Mouse (Mus musculus): ENCODE measurements at regions not wholly inside any gene's neighbourhood (a gene's known extent, or its start where the extent isn't known, plus 50 kb on each side); places are given as distances from the start of the nearest gene placed in this dataset.

DNA sequence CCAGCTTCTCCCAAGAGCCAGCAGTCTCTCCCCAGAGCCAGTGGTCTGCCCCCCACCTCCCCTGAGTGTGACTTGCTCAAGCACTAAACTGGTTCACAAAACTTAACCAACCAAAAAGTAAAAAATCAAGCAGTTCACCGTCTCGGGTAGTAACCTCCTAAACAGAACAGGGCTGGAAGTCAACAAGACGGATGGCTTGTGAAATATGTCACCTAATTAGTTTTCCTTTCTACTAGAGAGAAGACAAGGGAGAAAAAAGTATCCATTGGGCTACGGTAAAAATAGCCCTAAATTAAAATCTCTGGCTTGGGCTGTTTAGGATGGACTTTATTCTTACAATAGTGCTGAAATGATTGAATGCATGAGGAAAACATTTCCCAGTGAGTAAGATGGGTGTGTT is 108.6 kb downstream of the Foxb1 start:
- no peak overlapping the region for H3K4me3 ChIP-seq (replicated peaks)
- H3K9me3 ChIP-seq (replicated peaks), result no peaks in the 10 kb centered on the region
- H3K4me2 ChIP-seq, result no peak overlapping the region
- 13% methylated on average over 4 of the region's 4 CpGs for WGBS
- H3K4me1 ChIP-seq, result no peaks in the 10 kb centered on the region
- no peak overlapping the region for H3K27ac ChIP-seq
- no peak for ATAC-seq (replicated peaks; ENCODE audit: low FRiP score)
- no peak overlapping the region for H3K9ac ChIP-seq
- 0 out of 2 replicates have a peak, but pooled peaks cover 11% of the 10 kb centered on the region for H3K27me3 ChIP-seq
- no peaks in the 10 kb centered on the region for H3K36me3 ChIP-seq

DNA sequence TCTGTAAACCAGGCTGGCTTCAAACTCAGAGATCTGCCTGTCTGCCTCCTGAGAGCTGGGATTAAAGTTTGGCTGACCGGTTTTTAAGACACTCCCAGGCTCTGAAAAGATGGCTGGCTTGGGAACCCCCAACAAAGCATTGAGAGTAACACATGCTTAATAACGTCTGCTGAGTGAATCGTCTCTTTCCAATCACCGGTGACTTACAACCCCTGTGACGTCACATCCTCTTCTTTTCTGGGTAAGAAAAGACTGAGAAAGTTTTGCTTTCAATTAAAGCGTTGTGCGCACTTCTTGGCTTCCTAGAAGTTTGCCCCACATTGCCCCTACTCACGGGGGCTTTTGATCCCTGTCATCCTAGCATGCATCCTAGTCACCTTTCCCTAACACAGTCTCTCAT is 109.1 kb downstream of the Foxb1 start:
- Histone ChIP-seq H3K9ac (no peak overlapping the region), H3K4me2 (no peak overlapping the region), H3K9me3 (replicated peaks) (no peaks in the 10 kb centered on the region), H3K27me3 (0 out of 2 replicates have a peak, but pooled peaks cover 12% of the 10 kb centered on the region), H3K4me3 (replicated peaks) (no peak overlapping the region), H3K27ac (no peak overlapping the region), H3K4me1 (no peaks in the 10 kb centered on the region), H3K36me3 (no peaks in the 10 kb centered on the region)
- WGBS, result 49% methylated on average over 8 of the region's 8 CpGs
- no peak for ATAC-seq (replicated peaks; ENCODE audit: low FRiP score)

DNA sequence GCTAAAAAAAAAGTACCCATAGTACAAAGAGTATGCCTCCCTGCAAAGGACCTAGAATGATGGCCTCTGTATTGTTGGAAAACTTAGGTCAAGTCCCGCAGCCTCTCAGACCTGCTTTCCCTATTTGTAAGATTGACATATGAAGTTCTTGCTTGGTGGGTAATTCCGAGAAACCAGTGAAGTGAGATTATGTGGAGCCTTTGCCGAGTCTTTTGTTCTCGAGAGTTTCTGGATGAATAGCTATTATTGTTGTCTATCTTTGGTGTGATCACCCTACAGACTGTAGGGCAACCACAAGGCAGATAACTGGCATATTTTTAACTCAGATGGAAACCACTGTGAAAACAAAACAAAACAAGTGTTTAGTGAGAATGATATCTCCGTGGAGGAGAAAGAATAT is 118.1 kb downstream of the Foxb1 start:
- Histone ChIP-seq H3K9ac (no peak overlapping the region), H3K36me3 (no peaks in the 10 kb centered on the region), H3K27me3 (peaks cover 6% of the 10 kb centered on the region; the same call in 1 of the 2 replicates), H3K27ac (no peak overlapping the region), H3K4me3 (replicated peaks) (no peak overlapping the region), H3K4me1 (no peaks in the 10 kb centered on the region), H3K4me2 (no peak overlapping the region), H3K9me3 (replicated peaks) (no peaks in the 10 kb centered on the region)
- ATAC-seq (replicated peaks; ENCODE audit: low FRiP score), result no peak
- WGBS, result 78% methylated on average over 5 of the region's 5 CpGs

- WGBS, result 20% methylated on average over 7 of the region's 7 CpGs
- no peak overlapping the region for H3K27ac ChIP-seq
- H3K4me3 ChIP-seq (replicated peaks), result no peak overlapping the region
- no peak overlapping the region for H3K4me2 ChIP-seq
- H3K9me3 ChIP-seq (replicated peaks), result no peaks in the 10 kb centered on the region
- no peaks in the 10 kb centered on the region for H3K36me3 ChIP-seq
- no peak overlapping the region for H3K9ac ChIP-seq
- no peaks in the 10 kb centered on the region for H3K4me1 ChIP-seq
- no peak for ATAC-seq (replicated peaks; ENCODE audit: low FRiP score)
- H3K27me3 ChIP-seq, result peaks cover 10% of the 10 kb centered on the region
Measured at GRCm38 (mm10) chr9:69623312-69623711, 137.4 kb downstream of the Foxb1 start.

DNA sequence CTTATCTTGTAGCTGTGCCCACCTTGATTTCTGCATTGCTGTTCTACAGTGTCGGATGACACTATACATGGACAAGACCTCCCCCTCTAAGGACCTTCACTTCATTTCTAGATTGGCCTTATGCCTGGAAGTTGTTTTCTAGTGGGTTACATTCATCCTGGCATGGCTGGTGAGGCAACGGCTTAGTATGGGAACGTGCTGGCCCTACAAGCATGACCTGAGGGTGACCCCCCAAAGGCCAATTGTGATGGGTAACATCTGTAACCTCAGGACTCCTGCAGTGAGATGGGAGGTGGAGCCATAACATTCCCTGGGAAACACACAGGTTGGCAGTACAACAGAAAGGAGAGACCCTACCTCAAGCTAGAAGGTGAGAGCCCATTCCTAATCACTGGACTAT is 139.7 kb downstream of the Foxb1 start:
- H3K36me3 ChIP-seq, result no peaks in the 10 kb centered on the region
- no peak overlapping the region for H3K4me2 ChIP-seq
- H3K4me1 ChIP-seq, result no peaks in the 10 kb centered on the region
- no peak overlapping the region for H3K9ac ChIP-seq
- H3K27me3 ChIP-seq, result peaks cover 7% of the 10 kb centered on the region
- no peak overlapping the region for H3K27ac ChIP-seq
- WGBS, result 70% methylated on average over 3 of the region's 3 CpGs
- H3K4me3 ChIP-seq (replicated peaks), result no peak overlapping the region
- ATAC-seq (replicated peaks; ENCODE audit: low FRiP score), result no peak
- no peaks in the 10 kb centered on the region for H3K9me3 ChIP-seq (replicated peaks)

DNA sequence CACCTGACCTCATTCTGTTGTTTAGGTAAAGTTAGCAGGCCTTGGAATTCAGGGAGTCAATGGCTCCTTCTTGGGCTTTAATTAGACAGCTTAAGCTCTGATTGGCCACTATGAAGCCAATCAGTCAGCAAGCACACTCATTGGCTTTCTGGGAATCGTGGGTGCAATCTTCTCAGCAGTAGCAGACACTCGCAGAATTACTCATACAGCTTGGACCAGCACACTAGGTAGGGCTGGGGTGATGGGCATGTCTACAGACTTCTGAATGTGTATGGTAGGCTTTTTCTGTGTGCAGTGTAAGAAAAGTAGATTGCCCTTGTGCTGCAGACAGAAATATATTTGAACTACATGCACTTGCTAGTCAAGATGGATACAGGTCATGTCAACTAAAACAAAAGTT is 143.4 kb downstream of the Foxb1 start:
- Histone ChIP-seq H3K4me2 (no peak overlapping the region), H3K4me3 (replicated peaks) (no peak overlapping the region), H3K9me3 (replicated peaks) (no peaks in the 10 kb centered on the region), H3K4me1 (no peaks in the 10 kb centered on the region), H3K9ac (no peak overlapping the region), H3K36me3 (no peaks in the 10 kb centered on the region), H3K27ac (no peak overlapping the region), H3K27me3 (peaks cover 2% of the 10 kb centered on the region; the same call in 1 of the 2 replicates)
- 79% methylated on average over 2 of the region's 2 CpGs for WGBS
- ATAC-seq (replicated peaks; ENCODE audit: low FRiP score), result no peak

DNA sequence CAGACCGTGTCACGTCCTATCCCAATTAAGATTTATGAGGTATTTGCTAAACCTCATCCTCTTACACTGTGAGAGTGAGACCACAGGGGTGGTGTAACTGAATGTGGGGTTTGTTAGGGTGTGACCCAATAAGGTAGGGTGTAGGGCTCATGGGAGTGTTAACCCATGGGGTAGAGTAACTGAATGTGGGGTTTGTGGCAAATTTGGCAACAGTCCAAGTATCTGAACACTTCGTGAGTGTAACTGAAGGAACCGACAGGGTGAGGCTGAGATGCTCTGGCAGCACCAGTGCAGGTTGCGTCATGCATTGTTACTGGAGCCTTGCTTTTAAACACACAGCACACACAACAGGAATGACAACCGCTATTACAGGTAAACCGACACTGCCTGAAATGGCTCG is 144.1 kb downstream of the Anxa2 start:
- no peak overlapping the region for H3K4me2 ChIP-seq
- no peak for ATAC-seq (replicated peaks; ENCODE audit: low FRiP score)
- H3K27me3 ChIP-seq, result no peaks in the 10 kb centered on the region
- H3K4me3 ChIP-seq (replicated peaks), result no peak overlapping the region
- H3K9ac ChIP-seq, result no peak overlapping the region
- no peaks in the 10 kb centered on the region for H3K4me1 ChIP-seq
- no peak overlapping the region for H3K27ac ChIP-seq
- no peaks in the 10 kb centered on the region for H3K36me3 ChIP-seq
- H3K9me3 ChIP-seq (replicated peaks), result no peaks in the 10 kb centered on the region
- WGBS, result 73% methylated on average over 8 of the region's 8 CpGs

GRCm38 (mm10) chr9:69592329-69593062 is 139.1 kb downstream of the Anxa2 start:
- H3K27me3 ChIP-seq, result no peaks in the 10 kb centered on the region
- no peak overlapping the region for H3K9ac ChIP-seq
- ATAC-seq (replicated peaks; ENCODE audit: low FRiP score), result no peak
- no peak overlapping the region for H3K4me3 ChIP-seq (replicated peaks)
- 82% methylated on average over 15 of the region's 15 CpGs for WGBS
- H3K27ac ChIP-seq, result no peak overlapping the region
- H3K36me3 ChIP-seq, result no peaks in the 10 kb centered on the region
- H3K4me2 ChIP-seq, result no peak overlapping the region
- H3K9me3 ChIP-seq (replicated peaks), result no peaks in the 10 kb centered on the region
- H3K4me1 ChIP-seq, result no peaks in the 10 kb centered on the region

GRCm38 (mm10) chr9:69588846-69589245 is 135.4 kb downstream of the Anxa2 start:
- no peak overlapping the region for H3K9ac ChIP-seq
- 84% methylated on average over 4 of the region's 4 CpGs for WGBS
- no peak overlapping the region for H3K27ac ChIP-seq
- no peaks in the 10 kb centered on the region for H3K4me1 ChIP-seq
- no peak for ATAC-seq (replicated peaks; ENCODE audit: low FRiP score)
- H3K36me3 ChIP-seq, result no peaks in the 10 kb centered on the region
- H3K4me3 ChIP-seq (replicated peaks), result no peak overlapping the region
- H3K9me3 ChIP-seq (replicated peaks), result no peaks in the 10 kb centered on the region
- no peak overlapping the region for H3K4me2 ChIP-seq
- no peaks in the 10 kb centered on the region for H3K27me3 ChIP-seq

DNA sequence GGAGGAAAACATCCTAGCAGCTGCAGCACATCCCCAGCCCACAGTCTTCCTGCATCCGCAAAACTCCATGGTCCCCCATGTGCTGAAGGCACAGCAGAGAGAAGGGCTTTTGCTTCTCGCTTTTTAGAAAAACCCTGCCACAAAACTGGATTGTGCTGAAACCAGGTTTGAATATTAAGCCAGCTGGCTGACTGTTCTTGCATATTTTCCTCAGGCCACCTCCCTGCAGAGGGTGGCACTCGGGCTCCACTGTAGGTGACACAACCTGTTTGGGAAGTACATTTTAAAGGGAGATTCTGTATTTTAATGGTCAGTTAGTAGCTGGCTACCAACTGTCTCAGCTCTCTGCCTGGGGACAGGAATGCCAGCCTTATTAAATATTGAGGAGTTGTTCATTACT is 133.7 kb downstream of the Anxa2 start:
- H3K4me1 ChIP-seq, result no peaks in the 10 kb centered on the region
- no peak overlapping the region for H3K9ac ChIP-seq
- H3K27ac ChIP-seq, result no peak overlapping the region
- no peak overlapping the region for H3K4me3 ChIP-seq (replicated peaks)
- 70% methylated on average over 3 of the region's 3 CpGs for WGBS
- H3K27me3 ChIP-seq, result no peaks in the 10 kb centered on the region
- no peak for ATAC-seq (replicated peaks; ENCODE audit: low FRiP score)
- no peak overlapping the region for H3K4me2 ChIP-seq
- H3K36me3 ChIP-seq, result no peaks in the 10 kb centered on the region
- no peaks in the 10 kb centered on the region for H3K9me3 ChIP-seq (replicated peaks)

DNA sequence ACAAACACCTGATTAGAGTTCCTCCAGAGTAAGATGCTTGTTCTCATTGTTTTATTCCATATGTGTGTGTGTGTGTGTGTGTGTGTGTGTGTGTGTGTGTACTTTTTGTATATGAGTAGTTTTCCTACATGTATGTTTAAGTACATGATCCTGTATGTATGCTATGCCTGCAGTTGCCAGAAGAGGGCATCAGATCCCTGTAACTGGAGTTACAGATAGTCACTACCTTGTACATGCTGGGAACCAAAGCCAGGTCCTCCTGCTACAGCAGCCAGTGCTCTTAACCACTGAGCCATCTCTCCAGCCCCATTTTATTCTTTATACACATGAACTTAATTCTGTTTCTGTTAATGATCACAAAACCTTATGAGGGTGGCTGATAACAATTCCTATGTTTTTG is 127.8 kb downstream of the Anxa2 start:
- peaks cover 3% of the 10 kb centered on the region; the same call in 1 of the 2 replicates for H3K27me3 ChIP-seq
- H3K9me3 ChIP-seq (replicated peaks), result no peaks in the 10 kb centered on the region
- no peak overlapping the region for H3K4me3 ChIP-seq (replicated peaks)
- no peak overlapping the region for H3K9ac ChIP-seq
- H3K36me3 ChIP-seq, result no peaks in the 10 kb centered on the region
- no peak for ATAC-seq (replicated peaks; ENCODE audit: low FRiP score)
- H3K27ac ChIP-seq, result no peak overlapping the region
- no peaks in the 10 kb centered on the region for H3K4me1 ChIP-seq
- H3K4me2 ChIP-seq, result no peak overlapping the region

DNA sequence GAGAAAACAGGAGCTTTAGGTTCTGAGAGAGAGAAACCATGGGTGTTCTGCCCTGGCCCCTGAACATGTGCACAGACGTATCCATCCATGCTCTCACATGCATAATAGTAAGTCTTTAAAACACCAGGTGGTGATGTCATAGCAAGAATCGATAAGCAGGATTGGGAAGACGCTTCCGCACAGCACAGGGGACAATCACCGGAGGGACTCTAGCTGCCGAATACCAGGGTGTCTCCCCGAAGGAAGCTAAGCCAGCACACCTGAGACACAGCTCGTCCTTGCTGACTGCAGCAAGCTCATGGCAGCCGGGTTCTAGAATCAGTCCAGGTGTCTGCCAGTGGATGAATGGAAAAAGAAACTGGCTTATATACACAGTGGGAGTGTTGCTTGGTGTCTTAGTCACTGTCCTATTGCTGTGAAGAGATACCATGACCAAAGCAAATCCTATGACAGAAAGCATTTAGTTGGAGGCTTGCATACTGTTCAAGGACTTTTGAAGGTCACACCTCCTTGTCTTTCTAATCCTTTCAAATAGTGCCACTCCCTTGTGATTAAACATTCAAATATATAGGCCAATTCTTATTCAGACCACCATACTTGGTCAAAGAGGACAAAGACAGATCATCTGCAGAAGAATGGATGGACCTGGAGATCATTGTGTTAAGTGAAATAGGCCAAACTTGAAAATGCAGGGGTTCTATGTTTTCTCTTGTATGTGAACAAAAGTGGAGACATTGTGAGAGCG is 124.4 kb downstream of the Anxa2 start:
- no peak for ATAC-seq (replicated peaks; ENCODE audit: low FRiP score)

More for the DNA sequence above, 124.4 kb downstream of the Anxa2 start:
- Histone ChIP-seq H3K36me3 (no peaks in the 10 kb centered on the region), H3K4me1 (no peaks in the 10 kb centered on the region), H3K4me3 (replicated peaks) (no peak overlapping the region), H3K4me2 (no peak overlapping the region), H3K27ac (no peak overlapping the region), H3K9ac (no peak overlapping the region), H3K27me3 (peaks cover 26% of the 10 kb centered on the region), H3K9me3 (replicated peaks) (no peaks in the 10 kb centered on the region)
- WGBS, result 92% methylated on average over 10 of the region's 10 CpGs
